Mouse (Mus musculus) olfactory bulb, adult 2 months (tissue): ENCODE results near the gene Slc30a6. TPM values are rescaled to one million over a fixed set of nuclear protein-coding genes. Genes with fewer than 3 reads are reported as not detected.
"Not testable (repeated sequence)": the region's sequence is repeated elsewhere in the genome, so short reads cannot be mapped to it uniquely, and the experiment has no call there.

Source experiments
- H3K27ac ChIP-seq: fragments of 200-500 bp; 2 replicates; pipeline ENCODE4 v1.5.1; 2012; ENCODE audit warnings: low read depth, low read length; ENCODE audit not compliant: insufficient read depth
- H3K4me1 ChIP-seq: fragments of 200-500 bp; 2 replicates; pipeline ENCODE4 v1.6.1; 2012; ENCODE audit warnings: low read length; ENCODE audit not compliant: control insufficient read depth, insufficient read depth
- H3K4me3 ChIP-seq: fragments of 200-500 bp; 2 replicates; pipeline ENCODE4 v1.5.1; 2012; ENCODE audit warnings: mild to moderate bottlenecking, low read depth, low read length, moderate library complexity; ENCODE audit not compliant: insufficient read depth
- CTCF ChIP-seq: fragments of 200-500 bp; IDR thresholded peaks from 2 replicates; pipeline ENCODE4 v1.5.1; 2012; ENCODE audit warnings: low read depth, mild to moderate bottlenecking, low read length, moderate library complexity; ENCODE audit not compliant: insufficient read depth
- POLR2A ChIP-seq: fragments of 200-500 bp; IDR thresholded peaks from 2 replicates; pipeline ENCODE4 v1.6.1; 2012; ENCODE audit warnings: mild to moderate bottlenecking, low read depth, low read length, moderate library complexity; ENCODE audit not compliant: insufficient read depth
- WGBS: fragments of 180-500 bp; shearing (Covaris S2); methylation state at CpG from one replicate; pipeline ENCODE4 v1.1.7; 2018; 5-methylcytosine and 5-hydroxymethylcytosine counted together
- polyA plus RNA-seq: library from polyadenylated mRNA; stranded (reverse); fragments of >200 nt; gene quantifications from 2 replicates; pipeline ENCODE4 v1.2.4, GENCODE M21; 2012; ENCODE audit warnings: low replicate concordance; ENCODE audit not compliant: missing spikeins, insufficient read depth, insufficient read length

Gene Slc30a6
- polyA plus RNA-seq, 1 experiment = not detected

DNA sequence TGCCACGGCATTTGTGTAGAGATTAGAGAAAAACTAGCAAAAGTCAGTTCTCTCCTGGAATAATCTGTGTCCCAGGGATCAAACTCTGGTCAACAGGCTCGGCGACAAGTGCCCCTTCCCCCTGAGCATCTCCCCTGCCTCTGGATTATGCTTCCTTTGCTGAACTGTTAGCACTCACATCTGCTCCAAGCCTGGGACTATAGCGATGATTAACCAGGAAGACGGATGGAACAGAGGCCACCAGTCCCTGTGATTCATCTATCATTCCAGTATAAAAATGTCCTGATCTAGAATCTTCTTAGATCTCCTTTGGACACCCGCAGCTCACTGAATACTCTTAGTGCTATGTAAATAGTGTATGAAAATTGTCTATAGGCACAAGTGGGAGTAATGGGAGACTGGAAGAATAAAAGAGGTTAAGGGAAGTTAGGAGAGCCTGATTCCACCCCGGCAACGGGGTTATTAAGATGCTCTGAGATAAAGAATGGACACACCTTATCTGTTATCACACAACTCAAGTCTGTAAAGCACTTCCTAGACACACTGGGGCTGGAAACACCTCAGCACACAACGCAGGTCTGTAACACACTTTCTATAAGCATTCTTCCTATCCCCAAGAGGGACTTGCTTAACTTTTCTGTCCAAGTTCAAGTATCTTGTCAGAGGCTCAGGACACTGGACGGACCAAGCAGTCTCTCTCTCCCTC is 62.7 kb downstream of the Slc30a6 start:
- Histone ChIP-seq H3K4me1 (no peaks in the 10 kb centered on the region), H3K27ac (no peak overlapping the region), H3K4me3 (no peak overlapping the region)
- 82% methylated on average over 10 of the region's 10 CpGs for WGBS
- TF ChIP-seq POLR2A (no peak), CTCF (no peak)

DNA sequence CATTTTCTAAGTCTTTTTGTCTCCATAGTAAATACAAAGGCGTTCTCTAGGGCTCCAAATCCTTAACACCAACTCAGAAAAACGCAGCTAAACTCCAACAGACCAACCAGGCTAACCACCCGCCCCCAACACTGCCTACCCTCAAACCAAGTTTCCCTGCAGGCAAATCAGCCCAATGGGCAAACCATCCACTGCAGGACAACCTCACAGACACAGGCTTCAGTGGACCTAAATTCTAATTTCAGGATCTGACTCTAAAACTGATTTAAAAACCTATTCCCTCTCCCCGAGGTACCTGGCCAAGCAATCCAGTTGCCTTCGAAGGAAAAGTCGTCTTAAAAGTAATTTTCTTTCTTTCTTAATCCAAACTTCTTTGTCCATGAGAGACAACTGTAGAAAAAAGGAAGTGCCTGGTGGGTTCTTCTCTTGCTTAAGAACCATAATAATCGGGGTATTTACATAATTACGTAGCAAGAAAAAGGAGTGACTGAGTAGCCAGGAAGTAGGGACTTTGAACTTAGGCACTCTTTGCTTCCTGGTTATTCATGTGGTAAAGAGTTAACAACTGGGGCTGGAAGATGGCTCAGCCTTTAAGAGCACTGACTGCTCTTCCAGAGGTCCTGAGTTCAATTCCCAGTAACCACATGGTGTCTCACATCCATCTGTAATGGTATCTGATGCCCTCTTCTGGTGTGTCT is 63.5 kb downstream of the Slc30a6 start, which contains the start of gene Nlrc4:
TSS of gene Nlrc4 (minus strand) at position 432 of the 698 bp plus-strand sequence.
- H3K4me3 ChIP-seq = no peak within 1 kb of the TSS
- TF ChIP-seq POLR2A (no peak), CTCF (no peak)
- WGBS = 59% methylated on average over 8 of the region's 8 CpGs
- H3K27ac ChIP-seq = no peak within 1 kb of the TSS
- H3K4me1 ChIP-seq = no peaks in the 10 kb centered on the region

GRCm38 (mm10) chr17:74463510-74463909 is 68.1 kb downstream of the Slc30a6 start:
- Histone ChIP-seq H3K27ac (no peak overlapping the region), H3K4me1 (no peaks in the 10 kb centered on the region), H3K4me3 (no peak overlapping the region)
- TF ChIP-seq POLR2A = no peak
- no peak for TF ChIP-seq CTCF

GRCm38 (mm10) chr17:74467981-74468380 is 72.6 kb downstream of the Slc30a6 start:
- WGBS = 91% methylated on average over 2 of the region's 2 CpGs
- not testable (repeated sequence) for H3K4me1 ChIP-seq

GRCm38 (mm10) chr17:74470133-74470532 is 74.7 kb downstream of the Slc30a6 start:
- not testable (repeated sequence) for H3K4me1 ChIP-seq, H3K27ac ChIP-seq, H3K4me3 ChIP-seq
- 72% methylated on average over 6 of the region's 6 CpGs for WGBS

More at GRCm38 (mm10) chr17:74467981-74468380, 72.6 kb downstream of the Slc30a6 start:
- not testable (repeated sequence) for H3K4me3 ChIP-seq, H3K27ac ChIP-seq

Other genes with a start within 250 kb of the Slc30a6 start
- gene Memo1, start 100.1 kb upstream of the Slc30a6 start, polyA plus RNA-seq = not detected in 2 replicates
- not detected in 2 replicates for gene Dpy30, start 71.7 kb upstream of the Slc30a6 start, polyA plus RNA-seq
- gene Spast, start 56.6 kb upstream of the Slc30a6 start, polyA plus RNA-seq = not detected in 2 replicates
- gene Nlrc4, start 63.5 kb downstream of the Slc30a6 start, polyA plus RNA-seq = not detected in 2 replicates
- gene Yipf4, start 93.9 kb downstream of the Slc30a6 start, polyA plus RNA-seq = not detected in 2 replicates
- gene Birc6, start 132.7 kb downstream of the Slc30a6 start, polyA plus RNA-seq = 49.8 and 211 TPM in 2 replicates